Mouse (Mus musculus): ENCODE data around the gene Rbpj.

DNA sequence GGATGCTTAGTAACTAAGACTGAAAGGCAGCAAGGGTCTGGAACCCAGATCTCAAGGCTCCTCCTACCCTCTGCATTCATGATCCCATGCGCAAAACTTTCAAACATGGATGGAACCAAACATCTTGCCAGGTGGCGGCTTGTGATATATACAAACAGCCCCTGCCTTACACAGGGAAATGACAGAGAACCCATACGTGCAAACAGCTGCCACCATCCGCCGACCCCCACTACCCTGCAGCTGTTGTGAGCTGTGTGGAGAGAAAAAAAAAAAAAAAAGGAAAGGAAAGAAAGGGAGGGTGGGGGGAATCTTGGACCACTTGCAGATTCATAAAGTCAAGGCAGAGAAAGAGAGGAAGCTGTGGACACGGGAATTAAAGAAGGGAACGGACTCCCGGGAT, 2.4 kb downstream of the Rbpj start:
- TF ChIP-seq POLR2A (IDR thresholded peaks at IDR 0.05; ENCODE audit: control insufficient read depth, extremely low read depth, insufficient read depth, low read length, poor library complexity): no peak
- TF ChIP-seq CTCF (IDR thresholded peaks at IDR 0.05; ENCODE audit: borderline replicate concordance, control insufficient read depth, extremely low read depth, insufficient read depth, low read length, poor library complexity): no peak
